Mouse (Mus musculus) CH12.LX (cell line): ENCODE data around the gene Mttp.

ENCODE experiments used
- CTCF ChIP-seq, 2 experiments: IDR thresholded peaks in 1 of 2; conservative IDR thresholded peaks in 1 of 2; 2 replicates each; pipeline ENCODE4 v1.5.1; 2011 to 2012; ENCODE audit warnings: low read depth in 2 of 2, low read length in 2 of 2, improper control_type of control experiment in 1 of 2, inconsistent platforms in 1 of 2, mild to moderate bottlenecking in 1 of 2, moderate library complexity in 1 of 2
- HCFC1 ChIP-seq: IDR thresholded peaks from 2 replicates; pipeline ENCODE4 v1.6.1; 2012; ENCODE audit warnings: low read depth, mild to moderate bottlenecking, inconsistent platforms, low read length, improper control_type of control experiment
- JUND ChIP-seq: conservative IDR thresholded peaks from 2 replicates; pipeline ENCODE4 v1.6.1; 2011; ENCODE audit warnings: low read depth, low read length, improper control_type of control experiment
- MAFK ChIP-seq: IDR thresholded peaks from 2 replicates; pipeline ENCODE4 v1.6.1; 2011; ENCODE audit warnings: low read length, improper control_type of control experiment; ENCODE audit not compliant: insufficient replicate concordance
- POLR2A ChIP-seq: IDR thresholded peaks from 2 replicates; pipeline ENCODE4 v1.6.1; 2011; ENCODE audit warnings: low read depth, mild to moderate bottlenecking, improper control_type of control experiment, low read length
- SMC3 ChIP-seq: IDR thresholded peaks from 2 replicates; pipeline ENCODE4 v1.6.1; 2011; ENCODE audit warnings: low read depth, low read length, improper control_type of control experiment

DNA sequence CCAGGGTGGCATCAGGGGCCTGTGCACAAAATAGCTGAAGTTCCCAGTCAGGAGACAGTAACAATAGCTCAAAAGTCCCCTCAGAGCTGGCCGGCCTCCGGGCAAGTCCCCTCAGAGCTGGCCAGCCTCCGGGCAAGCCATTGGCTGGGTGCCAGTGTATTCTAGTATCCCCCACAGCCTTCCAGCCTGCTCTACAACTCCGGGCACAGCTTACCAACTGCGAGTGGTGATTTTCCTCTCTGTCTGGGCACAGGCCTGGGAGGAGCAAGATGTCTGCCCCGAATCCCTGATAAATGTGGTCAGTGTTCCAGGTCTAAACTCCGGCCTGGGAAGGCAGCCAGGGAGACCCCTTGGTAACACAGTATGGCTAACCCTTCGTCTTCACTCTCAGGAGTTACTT is 69.6 kb downstream of the Mttp start:
- no peak for TF ChIP-seq SMC3
- TF ChIP-seq POLR2A: no peak
- no peak for TF ChIP-seq JUND
- TF ChIP-seq HCFC1: no peak
- no peak for TF ChIP-seq MAFK
- no peak for TF ChIP-seq CTCF (conservative IDR thresholded peaks at IDR 0.05 in 1 of 2, IDR thresholded peaks at IDR 0.05 in 1 of 2; ENCODE audit: low read depth in 2 of 2, low read length in 2 of 2)
